Mouse (Mus musculus) embryonic facial prominence, embryonic 10.5 days (tissue): ENCODE measurements around the gene Wdr37. TPM values are rescaled to one million over a fixed set of nuclear protein-coding genes. Genes with fewer than 3 reads are reported as not detected.

Experiments
- DNase-seq: peaks from one replicate; pipeline ENCODE4 v3.0.0-alpha.2; 2017; ENCODE audit warnings: low spot score
- H3K27ac ChIP-seq: fragments of 300-500 bp; sonication (generic); replicated peaks from 2 replicates; pipeline ENCODE4 v1.5.1; 2016; ENCODE audit warnings: mild to moderate bottlenecking
- H3K27me3 ChIP-seq: fragments of 300-500 bp; sonication (generic); replicated peaks from 2 replicates; pipeline ENCODE4 v1.6.1; 2016; ENCODE audit warnings: low read depth, mild to moderate bottlenecking; ENCODE audit not compliant: poor library complexity, severe bottlenecking
- H3K36me3 ChIP-seq: fragments of 300-500 bp; sonication (generic); replicated peaks from 2 replicates; pipeline ENCODE4 v1.6.1; 2016; ENCODE audit warnings: mild to moderate bottlenecking, moderate library complexity
- H3K4me1 ChIP-seq: fragments of 300-500 bp; sonication (generic); 2 replicates; pipeline ENCODE4 v1.6.1; 2016
- H3K4me3 ChIP-seq: fragments of 300-500 bp; sonication (generic); 2 replicates; pipeline ENCODE4 v1.5.1; 2016; ENCODE audit warnings: mild to moderate bottlenecking, moderate library complexity
- H3K9me3 ChIP-seq: fragments of 300-500 bp; sonication (generic); 2 replicates; pipeline ENCODE4 v1.6.1; 2016; ENCODE audit warnings: mild to moderate bottlenecking
- WGBS: fragments of 180-500 bp; shearing (Covaris S2); methylation state at CpG from one replicate; pipeline ENCODE4 v1.1.7; 2016; 5-methylcytosine and 5-hydroxymethylcytosine counted together
- microRNA-seq: library from miRNA; unstranded; fragments of <30 nt; microRNA quantifications from one replicate; pipeline ENCODE4, GENCODE M21; 2017
- polyA plus RNA-seq: library from polyadenylated mRNA; unstranded; fragments of >200 nt; fragmentation: Nextera tagmentation; extraction: Ambion mirVana; gene quantifications from 2 replicates; pipeline ENCODE4 v1.2.1, GENCODE M21; 2016

Gene Wdr37
- polyA plus RNA-seq, 1 experiment from 2014 or later = 28.3 TPM

DNA sequence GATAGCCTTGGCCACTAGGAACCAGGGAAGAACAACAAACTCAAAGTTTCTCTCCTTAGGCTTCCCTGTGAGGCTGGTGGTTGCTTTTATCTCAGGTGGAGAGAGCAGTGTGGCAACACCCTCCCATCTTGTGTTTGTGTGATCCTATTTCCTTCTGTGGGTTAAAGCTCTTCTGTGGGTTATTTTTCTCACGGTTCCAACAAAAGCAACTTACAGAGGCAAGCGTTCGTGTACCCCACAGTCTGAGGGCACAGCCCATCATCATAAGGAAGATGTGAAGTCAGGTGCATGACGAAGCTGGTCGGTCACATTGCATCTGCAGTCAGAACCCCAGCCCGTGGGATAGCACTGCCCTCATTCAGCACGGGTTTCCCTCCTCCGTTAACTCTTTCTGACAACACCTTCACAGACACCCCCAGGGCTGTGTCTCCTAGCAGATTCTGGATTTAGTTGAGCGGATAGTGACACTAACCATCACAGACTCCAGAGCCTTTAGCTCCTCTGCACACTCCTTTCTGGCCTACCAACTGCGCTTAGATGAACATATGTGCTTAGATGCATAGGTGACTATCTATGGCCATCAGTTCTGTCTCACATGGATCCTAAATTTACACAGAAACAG is 87.9 kb downstream of the Wdr37 start:
- H3K27me3 ChIP-seq = no peaks in the 10 kb centered on the region
- H3K9me3 ChIP-seq = no peaks in the 10 kb centered on the region
- peaks cover 8% of the 10 kb centered on the region for H3K4me1 ChIP-seq
- H3K27ac ChIP-seq = no peak overlapping the region
- WGBS = 88% methylated on average over 10 of the region's 10 CpGs
- no peak for DNase-seq
- H3K4me3 ChIP-seq = no peak overlapping the region
- H3K36me3 ChIP-seq = no peaks in the 10 kb centered on the region

DNA sequence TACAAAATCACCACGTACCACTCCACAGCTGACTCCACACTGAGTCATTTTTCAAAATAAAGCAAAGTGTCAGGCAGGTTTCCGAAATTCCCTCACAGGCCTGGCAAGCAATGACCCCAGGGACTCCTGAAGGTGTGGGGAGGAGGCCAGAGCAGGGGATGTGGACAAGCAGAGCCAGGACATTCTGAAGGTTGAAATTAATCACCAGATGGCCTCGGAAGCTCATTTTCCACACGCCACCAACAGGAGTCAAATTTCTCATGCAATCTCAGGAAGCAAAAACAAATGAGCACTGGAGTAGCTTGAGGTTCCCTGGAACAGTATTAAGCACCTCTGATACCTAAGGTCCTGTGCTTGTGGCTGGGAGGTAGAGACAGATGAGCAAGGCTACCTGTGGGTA is 89.1 kb downstream of the Wdr37 start:
- H3K4me1 ChIP-seq = peaks cover 8% of the 10 kb centered on the region
- no peak overlapping the region for H3K27ac ChIP-seq
- 46% methylated on average over 4 of the region's 4 CpGs for WGBS
- no peaks in the 10 kb centered on the region for H3K27me3 ChIP-seq
- no peaks in the 10 kb centered on the region for H3K36me3 ChIP-seq
- H3K9me3 ChIP-seq = no peaks in the 10 kb centered on the region
- no peak for DNase-seq
- H3K4me3 ChIP-seq = no peak overlapping the region

DNA sequence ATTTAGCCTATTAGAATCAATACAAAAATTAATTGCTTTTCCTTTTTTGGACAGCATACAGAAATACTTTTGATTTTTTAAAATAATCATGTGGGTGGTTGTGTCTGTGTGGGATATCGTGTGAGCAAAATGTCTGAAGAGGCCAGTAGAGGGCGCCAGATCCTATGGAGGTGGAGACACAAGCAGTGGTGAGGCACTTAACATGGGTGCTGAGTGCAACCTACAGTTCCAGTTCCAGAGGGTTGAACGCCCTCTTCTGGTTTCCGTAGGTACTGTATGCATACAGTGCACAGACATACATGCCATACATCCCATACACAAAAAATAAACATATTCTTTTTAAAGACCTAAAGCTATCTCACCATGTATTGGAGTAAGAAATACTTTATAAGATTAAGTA is 91.3 kb downstream of the Wdr37 start:
- H3K4me1 ChIP-seq = peaks cover 8% of the 10 kb centered on the region
- peak; percentile 43 for DNase-seq
- H3K27me3 ChIP-seq = no peaks in the 10 kb centered on the region
- H3K36me3 ChIP-seq = no peaks in the 10 kb centered on the region
- 49% methylated on average over 4 of the region's 4 CpGs for WGBS
- H3K4me3 ChIP-seq = no peak overlapping the region
- no peak overlapping the region for H3K27ac ChIP-seq
- H3K9me3 ChIP-seq = no peaks in the 10 kb centered on the region

DNA sequence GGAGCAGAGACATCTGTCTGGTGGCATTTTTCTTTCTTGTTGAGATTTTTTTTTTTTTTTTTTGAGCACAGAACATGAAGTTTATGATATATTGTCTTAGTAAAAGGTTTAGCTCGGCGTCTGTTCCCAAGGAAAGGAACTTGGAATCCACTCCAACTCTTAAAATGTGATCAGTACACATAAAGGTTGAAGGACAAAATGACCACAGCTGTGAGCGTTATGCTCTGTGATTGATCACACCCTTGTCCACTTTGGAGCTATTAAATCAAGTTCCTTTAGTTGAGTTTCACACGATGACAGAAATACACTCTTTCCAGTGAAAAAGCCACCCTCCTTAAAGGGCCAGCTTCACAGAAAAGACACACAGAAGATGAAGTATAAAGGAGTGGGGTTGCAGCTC is 101.1 kb downstream of the Wdr37 start:
- Histone ChIP-seq H3K27ac (no peak overlapping the region), H3K4me3 (no peak overlapping the region), H3K4me1 (no peaks in the 10 kb centered on the region), H3K27me3 (no peaks in the 10 kb centered on the region), H3K36me3 (no peaks in the 10 kb centered on the region), H3K9me3 (peaks cover 8% of the 10 kb centered on the region; the same call in 1 of the 2 replicates)
- WGBS = 80% methylated on average over 4 of the region's 4 CpGs
- DNase-seq = no peak

DNA sequence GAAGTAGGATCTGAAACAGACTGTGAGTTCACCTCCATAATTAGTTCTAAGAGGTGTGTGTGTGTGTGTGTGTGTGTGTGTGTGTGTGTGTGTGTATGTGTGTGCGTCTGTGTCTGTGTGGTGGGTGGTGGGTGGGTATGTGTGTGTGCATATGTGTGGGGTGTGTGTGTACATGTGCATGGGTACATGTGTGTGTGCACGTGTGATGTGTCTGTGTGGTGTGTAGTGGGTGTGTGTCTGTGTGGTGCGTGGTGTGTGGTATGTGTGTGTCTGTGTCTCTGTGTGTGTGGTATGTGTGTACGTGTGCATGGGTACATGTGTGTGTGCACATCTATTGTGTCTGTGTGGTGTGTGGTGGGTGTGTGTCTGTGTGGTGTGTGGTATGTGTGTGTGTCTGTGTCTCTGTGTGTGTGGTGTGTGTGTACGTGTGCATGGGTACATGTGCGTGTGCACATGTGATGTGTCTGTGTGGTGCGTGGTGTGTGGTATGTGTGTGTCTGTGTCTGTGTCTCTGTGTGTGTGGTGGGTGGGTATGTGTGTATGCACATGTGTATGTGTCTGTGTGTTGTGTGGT is 102.0 kb downstream of the Wdr37 start:
- Histone ChIP-seq H3K27ac (no peak overlapping the region), H3K4me1 (no peaks in the 10 kb centered on the region)
- WGBS = 95% methylated on average over 7 of the region's 7 CpGs

DNA sequence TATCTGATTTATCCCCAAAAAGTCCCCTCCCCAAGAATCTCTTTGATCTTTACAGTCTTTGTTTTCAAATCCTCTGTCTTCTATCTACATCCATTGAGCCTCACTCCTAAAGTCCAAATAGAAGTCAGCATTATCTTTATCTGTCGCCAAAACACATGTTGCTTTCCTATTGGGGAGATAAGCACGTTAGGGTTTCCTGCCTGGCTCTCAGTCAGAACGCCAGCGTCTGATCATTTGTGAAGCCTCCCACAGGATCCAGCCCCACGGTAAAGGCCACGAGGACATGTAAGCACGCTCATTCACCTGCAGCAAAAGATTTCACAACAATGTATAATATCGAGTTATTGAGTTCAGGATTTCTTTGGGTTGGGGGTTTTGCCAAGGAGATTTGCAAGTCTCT is 110.8 kb downstream of the Wdr37 start:
- no peak for DNase-seq
- no peak overlapping the region for H3K4me3 ChIP-seq
- H3K27me3 ChIP-seq = no peaks in the 10 kb centered on the region
- no peaks in the 10 kb centered on the region for H3K4me1 ChIP-seq
- WGBS = 73% methylated on average over 8 of the region's 8 CpGs
- no peaks in the 10 kb centered on the region for H3K9me3 ChIP-seq
- no peaks in the 10 kb centered on the region for H3K36me3 ChIP-seq
- no peak overlapping the region for H3K27ac ChIP-seq

More for the DNA sequence above, 102.0 kb downstream of the Wdr37 start:
- Histone ChIP-seq H3K27me3 (no peaks in the 10 kb centered on the region), H3K36me3 (no peaks in the 10 kb centered on the region), H3K9me3 (peaks cover 8% of the 10 kb centered on the region; the same call in 1 of the 2 replicates), H3K4me3 (no peak overlapping the region)
- DNase-seq = no peak

Small RNA genes within 50 kb of the gene (microRNA-seq; reads per million reads assigned to microRNA genes)
- not detected for gene Gm22750

Other genes with a start within 250 kb of the Wdr37 start
- gene Idi1, start 13.6 kb upstream of the Wdr37 start, polyA plus RNA-seq = 115 and 137 TPM in 2 replicates
- not detected in 2 replicates for gene Gm9745, start 76.3 kb upstream of the Wdr37 start, polyA plus RNA-seq
- gene Idi2, start 81.0 kb upstream of the Wdr37 start, polyA plus RNA-seq = not detected in 2 replicates
- 118 and 120 TPM in 2 replicates for gene Gtpbp4, start 124.2 kb upstream of the Wdr37 start, polyA plus RNA-seq
- gene Larp4b, start 222.0 kb upstream of the Wdr37 start, polyA plus RNA-seq = 34.3 TPM in 2 replicates